Mouse (Mus musculus): Measurements from ENCODE around the gene Hexdc. TPM values are rescaled to one million over a fixed set of nuclear protein-coding genes. Genes with fewer than 3 reads are reported as not detected.

The Hexdc gene
- 7.3 and 9.0 TPM in 2 replicates for polyA plus RNA-seq (2014; fragmentation: Nextera tagmentation; extraction: Ambion mirVana)

DNA sequence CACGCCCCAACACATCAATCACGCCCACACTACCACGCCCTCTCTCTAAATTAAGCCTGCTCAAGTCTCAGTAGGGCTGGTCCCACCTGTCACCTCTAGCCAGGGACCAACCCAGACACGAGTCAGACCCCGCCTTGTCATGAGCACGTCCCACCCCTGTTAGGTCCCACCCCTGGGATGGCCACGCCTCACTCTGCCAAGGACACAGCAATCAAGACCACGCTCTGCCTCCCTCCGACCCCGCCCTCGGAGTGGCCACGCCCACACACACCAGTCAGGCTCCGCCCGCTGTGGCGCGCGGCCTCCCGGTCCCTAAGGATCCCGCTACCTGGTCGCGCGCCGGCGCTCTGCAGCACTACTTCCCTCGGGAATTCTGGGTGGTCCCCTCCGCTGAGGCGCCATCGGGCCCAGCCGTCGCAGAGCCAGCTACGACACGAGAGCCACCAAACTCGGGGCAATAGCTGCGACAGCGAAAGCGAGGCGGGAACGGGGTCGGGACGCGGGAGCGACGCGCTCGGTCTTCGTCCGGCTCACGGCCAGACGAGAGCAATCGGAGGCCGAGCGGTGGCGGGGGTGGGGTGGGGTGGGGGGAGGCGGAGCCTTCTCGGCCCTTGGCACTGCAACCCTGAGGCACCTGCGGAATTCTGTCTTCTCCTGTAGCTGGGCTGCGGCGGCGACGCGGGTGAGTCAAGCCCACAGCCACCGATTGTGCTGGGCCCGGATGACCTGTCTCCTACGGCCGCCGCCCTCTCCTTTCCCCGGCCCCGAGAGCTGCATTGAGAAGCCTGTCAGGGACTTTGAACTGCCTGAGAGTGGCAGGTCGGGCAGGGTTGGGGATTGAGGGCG lies at the start of gene Hexdc, which contains the start of gene Ogfod3:
Gene Hexdc (plus strand): TSS at position 273 of the 846 bp plus-strand sequence.
Gene Ogfod3 (minus strand): TSS at position 551 of the 846 bp plus-strand sequence.
- Histone ChIP-seq H3K9me3 (ENCODE audit: control insufficient read depth, low read length) (no peaks in the 10 kb centered on the region), H3K4me1 (ENCODE audit: control insufficient read depth, insufficient read depth, low read length) (peaks cover 4% of the 10 kb centered on the region; the same call in 1 of the 2 replicates), H3K4me3 (ENCODE audit: low read depth, low read length) (peak within 1 kb of the TSS; percentile 72), H3K36me3 (ENCODE audit: control insufficient read depth, insufficient read depth, low read length) (peaks cover 16% of the 10 kb centered on the region; the same call in 1 of the 2 replicates), H3K27me3 (replicated peaks; ENCODE audit: control insufficient read depth, insufficient read depth, low read length) (no peaks in the 10 kb centered on the region), H3K9ac (ENCODE audit: low read depth, low read length) (peak within 1 kb of the TSS; percentile 77), H3K4me2 (ENCODE audit: low read depth, low read length) (peak within 1 kb of the TSS; percentile 69), H3K27ac (replicated peaks; ENCODE audit: low read depth, low read length) (peak within 1 kb of the TSS; percentile 81)
- WGBS: under 1% methylated on average over 45 of the region's 70 CpGs
- ATAC-seq (ENCODE audit: low read depth): peak; percentile 99
- DNase-seq (ENCODE audit: low spot score): peak; percentile 98

DNA sequence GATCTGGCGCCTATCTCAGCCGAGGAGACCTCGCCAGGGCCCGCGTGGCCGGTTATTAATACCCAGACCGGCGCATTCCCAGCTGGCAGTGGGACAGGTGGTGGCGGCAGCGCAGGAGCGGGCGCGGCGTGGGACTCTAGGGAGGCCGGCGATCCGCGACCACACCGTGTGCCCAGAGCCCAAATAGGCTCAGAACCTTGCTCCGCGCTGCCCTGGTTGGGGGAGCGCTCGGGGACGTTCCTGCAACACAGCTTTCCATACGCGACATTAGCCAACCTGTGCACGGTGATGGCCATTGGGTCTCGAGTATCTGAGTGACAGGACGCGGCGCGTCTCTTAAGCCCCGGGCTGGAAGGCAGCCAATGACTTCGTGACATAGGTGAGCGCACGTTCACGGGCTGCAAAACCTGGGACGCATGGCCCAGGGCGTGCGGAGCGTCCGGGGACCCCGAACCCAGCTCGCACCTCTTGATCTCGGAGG lies 47.8 kb upstream of the Hexdc start:
- peaks cover 36% of the 10 kb centered on the region for H3K27me3 ChIP-seq (replicated peaks; ENCODE audit: control insufficient read depth, insufficient read depth, low read length)
- DNase-seq (ENCODE audit: low spot score) (peak; percentile 28), ATAC-seq (ENCODE audit: low read depth) (peak; percentile 53)
- H3K9me3 ChIP-seq (ENCODE audit: control insufficient read depth, low read length): no peaks in the 10 kb centered on the region
- peak overlapping the region; percentile 71 for H3K4me2 ChIP-seq (ENCODE audit: low read depth, low read length)
- WGBS: 0% methylated on average over 11 of the region's 45 CpGs
- H3K9ac ChIP-seq (ENCODE audit: low read depth, low read length): peak overlapping the region; percentile 51
- H3K36me3 ChIP-seq (ENCODE audit: control insufficient read depth, insufficient read depth, low read length): no peaks in the 10 kb centered on the region
- peak overlapping the region; percentile 40 for H3K4me3 ChIP-seq (ENCODE audit: low read depth, low read length)
- H3K4me1 ChIP-seq (ENCODE audit: control insufficient read depth, insufficient read depth, low read length): peaks cover 8% of the 10 kb centered on the region; the same call in 1 of the 2 replicates
- H3K27ac ChIP-seq (replicated peaks; ENCODE audit: low read depth, low read length): no peak overlapping the region

DNA sequence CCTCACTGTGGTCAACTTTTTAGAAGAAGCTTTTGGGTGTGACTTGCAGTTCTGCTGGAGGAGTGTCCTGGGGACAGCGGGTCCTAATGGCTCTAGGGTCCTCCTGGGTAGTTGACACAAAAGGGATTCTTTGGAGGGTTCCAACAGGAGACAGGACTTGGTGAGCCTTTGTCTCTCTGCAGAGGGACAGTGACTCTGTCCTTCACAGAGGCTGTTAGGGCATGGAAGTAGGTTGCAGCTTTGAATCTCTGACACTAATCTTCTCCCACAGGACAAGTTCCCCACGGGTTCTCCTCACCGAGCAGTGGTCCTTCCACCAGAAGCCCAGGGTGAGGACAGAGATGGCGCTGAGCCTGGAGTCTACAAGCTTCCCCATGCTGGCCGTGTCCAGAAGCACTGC lies 44.3 kb upstream of the Hexdc start, which contains the start of gene Uts2r:
Gene Uts2r (plus strand): TSS at position 301 of the 400 bp plus-strand sequence.
- no peak for DNase-seq (ENCODE audit: low spot score)
- no peak within 1 kb of the TSS for H3K4me3 ChIP-seq (ENCODE audit: low read depth, low read length)
- H3K9me3 ChIP-seq (ENCODE audit: control insufficient read depth, low read length): no peaks in the 10 kb centered on the region
- no peak within 1 kb of the TSS for H3K27ac ChIP-seq (replicated peaks; ENCODE audit: low read depth, low read length)
- peaks cover 32% of the 10 kb centered on the region for H3K27me3 ChIP-seq (replicated peaks; ENCODE audit: control insufficient read depth, insufficient read depth, low read length)
- 90% methylated on average over 5 of the region's 5 CpGs for WGBS
- no peak for ATAC-seq (ENCODE audit: low read depth)
- no peak within 1 kb of the TSS for H3K9ac ChIP-seq (ENCODE audit: low read depth, low read length)
- no peak within 1 kb of the TSS for H3K4me2 ChIP-seq (ENCODE audit: low read depth, low read length)
- H3K4me1 ChIP-seq (ENCODE audit: control insufficient read depth, insufficient read depth, low read length): peaks cover 8% of the 10 kb centered on the region; the same call in 1 of the 2 replicates
- H3K36me3 ChIP-seq (ENCODE audit: control insufficient read depth, insufficient read depth, low read length): no peaks in the 10 kb centered on the region

DNA sequence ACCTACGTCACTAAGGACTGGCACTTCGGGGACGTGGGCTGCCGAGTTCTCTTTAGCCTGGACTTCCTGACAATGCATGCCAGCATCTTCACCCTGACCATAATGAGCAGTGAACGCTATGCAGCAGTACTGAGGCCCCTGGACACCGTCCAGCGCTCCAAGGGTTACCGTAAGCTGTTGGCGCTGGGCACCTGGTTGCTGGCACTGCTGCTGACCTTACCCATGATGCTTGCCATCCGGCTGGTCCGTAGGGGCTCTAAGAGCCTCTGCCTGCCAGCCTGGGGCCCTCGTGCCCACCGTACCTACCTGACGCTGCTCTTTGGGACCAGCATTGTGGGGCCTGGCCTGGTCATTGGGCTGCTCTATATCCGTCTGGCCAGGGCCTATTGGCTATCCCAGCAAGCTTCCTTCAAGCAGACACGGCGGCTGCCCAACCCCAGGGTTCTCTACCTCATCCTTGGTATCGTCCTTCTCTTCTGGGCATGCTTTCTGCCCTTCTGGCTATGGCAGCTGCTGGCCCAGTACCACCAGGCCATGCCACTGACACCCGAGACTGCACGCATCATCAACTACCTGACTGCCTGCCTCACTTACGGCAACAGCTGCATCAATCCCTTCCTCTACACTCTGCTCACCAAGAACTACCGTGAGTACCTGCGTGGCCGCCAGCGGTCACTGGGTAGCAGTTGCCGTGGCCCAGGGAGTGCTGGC lies 43.4 kb upstream of the Hexdc start:
- peaks cover 24% of the 10 kb centered on the region for H3K27me3 ChIP-seq (replicated peaks; ENCODE audit: control insufficient read depth, insufficient read depth, low read length)
- no peak for ATAC-seq (ENCODE audit: low read depth)
- WGBS: 88% methylated on average over 23 of the region's 26 CpGs

DNA sequence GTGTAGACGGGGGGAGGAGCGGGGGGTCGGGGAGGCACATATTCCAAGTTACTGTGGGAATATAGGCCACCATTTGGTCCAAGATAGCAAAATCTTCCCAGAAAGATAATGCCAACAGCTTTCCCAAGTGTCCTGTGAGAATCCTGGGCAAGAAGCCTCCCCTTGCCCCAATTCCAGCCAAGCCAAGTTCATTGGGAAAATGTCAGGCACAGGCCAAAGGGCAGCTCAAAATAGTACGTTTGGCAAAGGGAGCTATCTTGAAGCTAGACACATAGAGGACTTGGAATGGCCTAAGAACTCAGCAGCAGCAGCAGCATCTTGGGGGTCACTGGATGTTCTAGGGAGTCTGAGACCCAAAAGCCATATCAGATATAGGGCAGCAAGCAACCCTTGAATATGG lies 40.5 kb upstream of the Hexdc start:
- Histone ChIP-seq H3K9ac (ENCODE audit: low read depth, low read length) (no peak overlapping the region), H3K27me3 (replicated peaks; ENCODE audit: control insufficient read depth, insufficient read depth, low read length) (no peaks in the 10 kb centered on the region), H3K9me3 (ENCODE audit: control insufficient read depth, low read length) (no peaks in the 10 kb centered on the region), H3K4me1 (ENCODE audit: control insufficient read depth, insufficient read depth, low read length) (no peaks in the 10 kb centered on the region), H3K27ac (replicated peaks; ENCODE audit: low read depth, low read length) (no peak overlapping the region), H3K4me2 (ENCODE audit: low read depth, low read length) (no peak overlapping the region), H3K36me3 (ENCODE audit: control insufficient read depth, insufficient read depth, low read length) (no peaks in the 10 kb centered on the region), H3K4me3 (ENCODE audit: low read depth, low read length) (no peak overlapping the region)
- no peak for ATAC-seq (ENCODE audit: low read depth)
- no peak for DNase-seq (ENCODE audit: low spot score)
- 85% methylated on average over 4 of the region's 4 CpGs for WGBS

More for the DNA sequence above, 43.4 kb upstream of the Hexdc start:
- Histone ChIP-seq H3K9me3 (ENCODE audit: control insufficient read depth, low read length) (no peaks in the 10 kb centered on the region), H3K36me3 (ENCODE audit: control insufficient read depth, insufficient read depth, low read length) (no peaks in the 10 kb centered on the region), H3K4me3 (ENCODE audit: low read depth, low read length) (no peak overlapping the region), H3K9ac (ENCODE audit: low read depth, low read length) (no peak overlapping the region), H3K4me1 (ENCODE audit: control insufficient read depth, insufficient read depth, low read length) (peaks cover 8% of the 10 kb centered on the region; the same call in 1 of the 2 replicates), H3K4me2 (ENCODE audit: low read depth, low read length) (no peak overlapping the region), H3K27ac (replicated peaks; ENCODE audit: low read depth, low read length) (no peak overlapping the region)
- no peak for DNase-seq (ENCODE audit: low spot score)

DNA sequence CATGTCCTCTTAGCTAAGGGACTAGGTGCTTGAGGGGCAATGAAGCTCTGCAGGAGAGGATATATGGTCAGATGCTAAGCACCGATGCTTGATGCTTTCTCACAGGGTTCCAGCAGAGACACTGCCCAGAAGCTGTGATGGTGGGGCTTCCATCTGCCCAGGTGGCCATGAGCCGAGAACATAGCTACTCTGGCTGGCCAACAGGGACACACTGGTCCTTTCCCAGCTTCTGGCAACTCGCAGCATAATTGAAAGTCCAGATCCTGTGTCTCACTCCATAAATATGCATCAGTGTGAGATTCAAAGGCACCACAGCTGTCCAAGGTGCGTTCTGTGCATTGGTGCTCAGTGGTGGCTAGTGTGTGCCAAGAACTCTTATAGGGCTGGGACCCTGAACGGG lies 31.0 kb upstream of the Hexdc start:
- H3K27me3 ChIP-seq (replicated peaks; ENCODE audit: control insufficient read depth, insufficient read depth, low read length): no peaks in the 10 kb centered on the region
- WGBS: 72% methylated on average over 5 of the region's 5 CpGs
- no peak for ATAC-seq (ENCODE audit: low read depth)

DNA sequence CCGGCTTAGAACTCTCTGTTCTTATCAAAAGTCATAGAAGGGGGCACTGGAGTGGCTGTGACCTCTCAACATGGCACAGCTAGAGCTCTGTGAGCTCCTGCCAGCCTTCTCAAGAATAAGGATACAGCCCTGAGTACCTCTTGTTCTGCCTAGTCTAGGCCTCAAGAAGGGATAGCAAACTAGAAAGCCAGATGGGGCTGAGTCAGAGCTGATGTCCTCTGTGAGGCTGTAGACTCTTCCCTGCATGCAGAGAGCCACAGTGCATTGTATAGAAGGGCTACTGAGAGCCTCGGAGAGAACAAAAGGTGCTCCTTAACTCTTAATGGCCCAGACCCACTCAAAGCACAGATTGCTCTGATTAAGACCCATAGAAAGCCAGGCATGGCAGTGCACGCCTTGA lies 30.0 kb upstream of the Hexdc start:
- no peak overlapping the region for H3K4me3 ChIP-seq (ENCODE audit: low read depth, low read length)
- no peaks in the 10 kb centered on the region for H3K9me3 ChIP-seq (ENCODE audit: control insufficient read depth, low read length)
- H3K36me3 ChIP-seq (ENCODE audit: control insufficient read depth, insufficient read depth, low read length): no peaks in the 10 kb centered on the region
- H3K27ac ChIP-seq (replicated peaks; ENCODE audit: low read depth, low read length): no peak overlapping the region
- no peak overlapping the region for H3K4me2 ChIP-seq (ENCODE audit: low read depth, low read length)
- H3K9ac ChIP-seq (ENCODE audit: low read depth, low read length): no peak overlapping the region
- WGBS: 50% methylated on average over 3 of the region's 3 CpGs
- ATAC-seq (ENCODE audit: low read depth) (no peak), DNase-seq (ENCODE audit: low spot score) (no peak)
- H3K4me1 ChIP-seq (ENCODE audit: control insufficient read depth, insufficient read depth, low read length): no peaks in the 10 kb centered on the region
- H3K27me3 ChIP-seq (replicated peaks; ENCODE audit: control insufficient read depth, insufficient read depth, low read length): no peaks in the 10 kb centered on the region

More for the DNA sequence above, 31.0 kb upstream of the Hexdc start:
- Histone ChIP-seq H3K4me1 (ENCODE audit: control insufficient read depth, insufficient read depth, low read length) (no peaks in the 10 kb centered on the region), H3K27ac (replicated peaks; ENCODE audit: low read depth, low read length) (no peak overlapping the region), H3K9me3 (ENCODE audit: control insufficient read depth, low read length) (no peaks in the 10 kb centered on the region), H3K9ac (ENCODE audit: low read depth, low read length) (no peak overlapping the region), H3K4me3 (ENCODE audit: low read depth, low read length) (no peak overlapping the region), H3K36me3 (ENCODE audit: control insufficient read depth, insufficient read depth, low read length) (no peaks in the 10 kb centered on the region), H3K4me2 (ENCODE audit: low read depth, low read length) (no peak overlapping the region)
- DNase-seq (ENCODE audit: low spot score): no peak
